Mouse (Mus musculus) spleen, adult 18-20 months (tissue): ENCODE data around the gene Klf9.
"Not testable (repeated sequence)": the region's sequence is repeated elsewhere in the genome, so short reads cannot be mapped to it uniquely, and the experiment has no call there.

Source experiments
- DNase-seq, 2 experiments: peaks; one replicate each; pipeline ENCODE4 v3.0.0; 2022; ENCODE audit warnings: mixed read lengths in 2 of 2

Klf9 gene

DNA sequence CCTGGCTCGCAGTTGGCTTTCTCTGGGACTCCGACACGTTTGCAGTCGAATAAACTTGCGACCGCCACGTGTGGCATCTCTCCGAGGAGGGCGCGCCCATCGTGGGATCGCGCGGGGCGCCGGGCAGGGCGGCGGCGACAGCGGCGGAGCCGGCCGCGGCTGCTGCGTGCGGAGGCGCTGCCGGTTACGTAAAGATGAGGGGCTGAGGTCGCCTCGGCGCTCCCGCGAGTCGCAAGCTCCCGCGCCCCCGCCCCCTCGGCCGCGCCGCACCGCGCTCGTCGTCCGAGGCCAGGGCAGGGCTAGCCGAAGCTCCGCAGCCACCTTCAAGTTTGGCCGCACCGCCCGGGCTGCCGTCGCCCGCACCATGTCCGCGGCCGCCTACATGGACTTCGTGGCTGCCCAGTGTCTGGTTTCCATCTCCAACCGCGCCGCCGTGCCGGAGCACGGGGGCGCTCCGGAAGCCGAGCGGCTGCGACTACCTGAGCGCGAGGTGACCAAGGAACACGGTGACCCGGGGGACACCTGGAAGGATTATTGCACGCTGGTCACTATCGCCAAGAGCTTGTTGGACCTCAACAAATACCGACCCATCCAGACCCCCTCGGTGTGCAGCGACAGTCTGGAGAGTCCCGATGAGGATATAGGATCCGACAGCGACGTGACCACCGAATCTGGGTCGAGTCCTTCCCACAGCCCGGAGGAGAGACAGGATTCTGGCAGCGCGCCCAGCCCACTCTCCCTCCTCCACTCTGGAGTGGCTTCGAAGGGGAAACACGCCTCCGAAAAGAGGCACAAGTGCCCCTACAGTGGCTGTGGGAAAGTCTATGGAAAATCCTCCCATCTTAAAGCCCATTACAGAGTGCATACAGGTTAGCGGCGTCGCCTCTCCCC, 610 bp downstream of the Klf9 start:
- peak; percentile 29 to 60 for DNase-seq

DNA sequence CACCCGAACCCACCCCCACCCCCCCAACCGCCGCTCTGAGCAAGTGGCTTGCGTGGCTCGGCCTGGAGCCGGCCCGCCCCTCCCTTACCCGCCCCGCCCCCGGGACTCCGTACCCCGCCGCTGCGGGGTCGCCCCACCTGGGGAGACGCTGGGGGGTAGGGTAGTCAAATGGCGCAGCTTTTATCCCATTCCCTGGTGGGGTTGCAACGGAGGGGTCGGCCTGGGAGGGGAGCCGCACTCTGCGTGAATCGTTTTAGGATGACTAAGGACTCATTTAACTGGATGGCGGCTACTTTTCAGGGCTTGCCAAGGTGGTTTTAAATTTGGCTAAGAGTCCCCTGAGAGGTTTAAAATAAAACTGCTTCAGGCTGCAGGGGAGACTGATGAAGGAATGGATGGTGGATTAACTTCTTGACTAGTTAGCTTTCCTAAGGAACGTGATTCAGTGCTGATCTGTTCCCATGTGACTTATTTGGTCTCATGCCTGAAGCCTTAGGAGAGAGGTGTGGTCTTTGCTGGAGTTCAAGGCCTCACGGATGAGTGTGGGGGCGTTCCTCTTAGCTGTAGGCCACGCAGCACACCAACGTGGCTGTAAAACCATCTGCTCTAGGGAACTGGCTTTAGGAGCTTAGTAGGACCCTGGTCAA, 1.5 kb downstream of the Klf9 start:
- no peak for DNase-seq

DNA sequence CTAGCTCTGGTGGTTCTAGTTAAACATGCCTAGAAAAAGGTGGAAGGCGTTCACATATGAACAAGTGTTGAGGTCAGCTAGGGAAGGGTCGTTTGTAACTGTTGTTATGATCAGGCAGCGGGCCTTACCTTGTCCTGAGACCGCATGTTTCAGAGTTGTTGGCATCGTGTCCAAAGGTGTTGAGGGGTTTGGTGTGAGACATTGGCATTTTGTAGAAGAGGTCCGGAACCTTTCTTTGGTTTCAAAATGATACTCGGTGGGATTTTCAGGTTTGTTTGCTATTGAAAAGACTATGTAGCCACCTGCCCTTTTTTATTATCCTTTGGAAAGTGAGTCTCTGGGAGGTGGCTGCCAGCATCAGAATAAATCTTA, 2.0 kb downstream of the Klf9 start:
- no peak for DNase-seq

DNA sequence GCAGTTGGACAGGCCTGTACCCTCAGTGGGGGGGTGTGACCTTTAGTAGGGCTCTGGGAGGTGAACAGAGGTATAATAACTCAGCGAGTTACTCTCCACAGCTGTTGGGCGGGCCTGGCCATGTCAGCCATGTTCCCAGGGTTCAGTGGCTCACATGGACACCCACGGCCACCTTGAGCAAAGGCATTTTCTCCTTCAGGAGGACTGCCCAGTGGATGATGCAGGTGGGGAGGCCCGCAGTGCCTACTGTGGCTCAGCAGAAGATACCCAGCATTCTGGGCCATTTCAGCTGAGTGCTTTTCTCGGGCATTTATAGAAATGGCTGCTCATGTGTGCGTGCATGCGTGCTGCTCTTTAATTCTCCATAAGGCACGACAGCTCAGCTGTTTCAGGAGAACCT, 2.5 kb downstream of the Klf9 start:
- no peak for DNase-seq

DNA sequence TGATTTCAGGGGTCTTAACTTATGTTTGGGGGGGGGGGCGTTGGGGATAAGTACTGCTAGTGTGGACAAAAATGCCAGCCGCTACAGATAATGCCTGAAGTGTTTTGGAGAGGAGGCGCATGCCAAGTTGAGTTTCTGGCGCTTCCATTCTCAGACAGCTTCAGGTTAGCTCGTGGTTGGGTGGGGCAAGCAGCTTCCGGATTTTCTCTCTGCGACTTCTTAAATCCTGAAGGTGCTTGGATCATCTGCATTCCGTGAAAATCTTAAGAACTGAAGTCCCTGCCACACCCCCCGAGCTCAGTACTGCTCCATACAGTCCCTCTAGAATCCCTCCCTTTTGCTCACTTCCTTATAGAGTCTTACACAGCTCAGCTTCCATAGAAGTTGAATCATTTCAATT, 3.0 kb downstream of the Klf9 start:
- DNase-seq, result no peak

DNA sequence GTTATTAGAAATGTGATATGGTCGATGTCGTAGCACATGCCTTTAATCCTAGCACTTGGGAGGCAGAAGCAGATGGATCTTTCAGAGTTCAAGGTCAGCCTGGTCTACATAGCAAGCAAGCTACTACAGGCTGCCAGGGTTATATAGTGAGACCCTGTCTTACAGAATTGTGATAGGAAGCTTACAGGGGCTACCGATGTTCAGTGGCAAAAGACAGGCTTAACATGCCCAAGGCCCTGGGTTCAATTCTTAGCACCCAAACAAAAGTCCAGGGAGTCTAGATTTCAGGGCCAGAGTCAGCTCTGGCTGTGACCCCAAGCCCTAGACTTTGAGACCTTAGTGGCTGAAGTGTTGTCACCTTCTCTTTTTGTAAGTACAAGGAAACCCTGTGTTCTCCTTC, 4.1 kb downstream of the Klf9 start:
- DNase-seq, result no peak

DNA sequence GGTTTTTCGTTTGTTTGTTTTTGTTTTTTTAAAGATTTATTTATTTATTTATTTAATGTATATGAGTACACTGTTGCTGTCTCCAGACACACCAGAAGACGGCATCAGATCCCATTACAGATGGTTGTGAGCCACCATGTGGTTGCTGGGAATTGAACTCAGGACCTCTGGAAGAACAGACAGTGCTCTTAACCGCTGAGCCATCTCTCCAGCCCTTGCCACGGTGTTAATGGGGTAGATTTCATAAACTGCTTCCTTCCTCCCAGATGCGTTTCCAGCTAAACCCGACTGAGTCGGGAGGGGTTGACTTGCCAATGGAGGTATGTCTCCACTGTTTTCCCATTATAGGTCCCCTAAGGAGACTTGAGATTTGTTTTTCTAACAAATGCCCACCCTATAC, 4.5 kb downstream of the Klf9 start:
- not testable (repeated sequence) for DNase-seq

DNA sequence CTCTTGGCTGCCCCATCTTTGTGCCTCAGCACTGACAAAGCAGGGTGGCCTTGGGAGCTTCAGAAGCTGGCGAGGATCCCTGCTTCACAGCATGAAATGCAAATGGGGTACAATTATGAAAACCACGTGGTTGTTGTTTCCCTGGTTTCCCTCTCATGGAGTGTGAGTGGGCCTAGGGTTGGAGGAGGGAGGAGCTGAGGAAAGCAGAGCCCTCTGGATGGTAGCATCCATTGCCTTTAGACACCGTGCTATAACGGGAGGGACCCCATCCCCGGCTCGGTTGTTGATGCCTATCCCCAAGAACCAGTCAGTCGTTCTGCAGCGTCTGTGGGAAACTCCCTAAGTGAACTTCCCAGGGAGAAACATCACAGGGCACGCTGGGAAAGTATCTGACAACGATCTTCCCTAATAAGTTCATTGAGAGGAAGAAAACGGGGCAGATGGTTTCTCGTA, 5.4 kb downstream of the Klf9 start:
- DNase-seq, result no peak

DNA sequence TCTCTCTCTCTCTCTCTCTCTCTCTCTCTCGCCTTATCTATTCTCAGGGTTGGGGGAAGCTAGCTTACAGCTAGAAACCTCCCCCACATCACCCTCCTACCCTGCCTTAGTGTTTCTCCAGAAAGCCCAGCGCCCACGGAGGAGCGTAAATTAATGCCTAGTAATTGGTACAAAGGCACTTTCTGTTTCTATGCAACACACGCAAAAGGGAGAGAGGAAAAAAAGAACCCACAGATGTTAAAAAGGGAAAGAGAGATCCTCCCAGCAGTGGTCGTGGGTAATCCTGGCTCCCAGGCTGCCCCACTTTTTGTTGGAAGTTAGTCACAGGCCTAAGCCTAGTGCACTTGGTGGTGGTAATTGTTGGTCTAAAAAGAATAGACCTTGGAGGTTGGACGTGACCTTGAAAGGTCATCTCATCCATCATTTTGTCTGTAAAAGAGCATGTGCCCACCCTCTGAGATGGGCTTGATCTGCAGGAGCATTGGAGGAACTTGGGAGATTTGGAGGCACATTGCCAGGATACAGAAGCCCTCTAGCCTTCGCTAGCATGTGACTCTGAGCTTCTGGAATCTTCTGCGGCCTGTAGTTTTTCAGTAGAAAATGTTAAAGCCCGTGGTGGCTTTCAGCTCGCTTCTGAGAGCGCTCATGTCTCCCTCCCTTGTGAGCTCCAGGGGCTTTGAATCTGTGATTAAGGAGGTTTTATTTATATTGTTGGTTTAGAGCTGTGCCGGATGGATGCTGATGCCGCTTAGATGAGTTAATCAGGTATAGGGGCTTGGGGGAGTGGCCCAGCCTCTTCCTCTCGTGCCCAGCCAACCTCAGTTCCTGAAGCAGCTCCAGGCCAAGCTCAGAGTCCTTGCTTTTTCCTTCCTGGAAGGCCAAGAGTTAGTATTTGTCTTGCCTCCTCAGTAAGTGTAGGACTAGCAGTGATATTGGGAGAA, 6.3 kb downstream of the Klf9 start:
- no peak for DNase-seq

DNA sequence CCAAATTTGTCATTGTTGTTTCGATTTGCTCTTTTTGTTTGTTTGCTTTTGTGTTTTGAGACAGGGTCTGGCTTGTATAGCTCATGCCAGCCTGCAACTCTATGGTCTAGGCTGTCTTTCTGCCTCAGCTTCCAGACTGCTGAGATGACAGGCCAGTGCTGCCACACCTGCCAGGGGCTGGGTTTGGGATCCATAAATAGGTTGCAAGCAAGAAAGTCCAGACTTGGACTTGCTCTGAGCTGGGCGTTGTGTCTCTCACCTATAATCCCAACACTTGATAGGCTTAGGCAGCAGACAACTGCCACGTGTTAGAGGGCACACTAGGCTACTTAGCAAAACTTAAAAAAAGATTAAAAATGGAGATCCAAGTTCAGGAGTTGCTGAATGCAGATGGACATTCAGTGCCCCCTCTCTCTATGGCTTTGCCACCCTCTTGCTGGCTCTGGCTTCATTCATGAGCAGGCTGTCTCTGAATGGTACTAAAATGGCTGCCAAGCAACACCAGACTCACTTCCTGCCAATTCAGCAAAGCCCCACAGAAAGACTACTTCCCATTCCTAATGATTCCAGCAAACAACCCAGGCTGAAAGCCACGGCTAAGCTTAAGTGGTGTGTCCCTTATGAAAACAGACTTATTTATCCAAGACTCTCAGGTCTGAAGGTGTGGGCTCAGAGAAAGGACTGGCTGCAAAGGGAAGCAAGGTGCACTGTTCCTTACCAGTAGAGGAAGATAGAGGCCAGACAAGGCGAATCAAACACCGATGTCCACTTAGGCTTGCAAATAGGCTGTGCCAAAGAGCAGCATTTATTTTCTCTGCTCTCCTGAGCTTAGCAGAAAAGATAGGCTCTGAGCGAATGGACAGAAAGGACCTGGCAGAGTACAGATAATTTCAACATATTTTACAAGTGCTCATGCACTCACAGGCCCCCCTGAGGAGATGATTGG, 8.7 kb downstream of the Klf9 start:
- no peak for DNase-seq

DNA sequence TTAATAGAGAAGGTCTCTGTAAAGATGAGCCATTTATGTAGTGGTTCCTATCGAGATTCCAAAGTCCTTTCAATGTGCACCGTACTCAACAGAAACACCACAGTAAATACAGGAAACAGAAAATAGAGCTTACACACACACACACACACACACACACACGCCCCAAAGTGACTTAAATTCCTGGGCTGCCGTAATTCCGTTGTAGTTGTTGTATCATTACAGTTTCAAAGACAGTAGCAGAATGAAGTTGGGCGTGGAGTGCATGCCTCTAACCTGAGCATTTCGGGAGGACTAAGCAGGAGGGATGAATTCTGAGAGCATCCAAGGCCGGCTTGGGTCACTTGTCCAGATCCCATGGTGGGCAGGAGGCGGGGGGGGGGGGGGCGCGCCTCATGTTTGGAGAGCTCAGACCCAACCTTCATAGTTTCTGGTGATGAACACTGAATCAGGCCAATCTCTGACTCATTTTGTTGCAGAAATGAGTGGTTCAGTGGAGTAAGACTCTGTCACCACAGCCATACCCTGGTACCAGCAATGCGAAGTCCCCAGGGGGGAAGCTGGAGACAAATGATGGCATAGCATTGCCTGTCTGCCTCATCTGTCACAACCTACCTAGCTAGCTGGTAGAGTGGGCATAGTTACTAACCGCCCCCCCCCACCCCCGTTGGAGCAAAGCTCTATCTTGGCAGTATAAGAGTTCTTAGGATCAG, 9.7 kb downstream of the Klf9 start:
- DNase-seq, result no peak

DNA sequence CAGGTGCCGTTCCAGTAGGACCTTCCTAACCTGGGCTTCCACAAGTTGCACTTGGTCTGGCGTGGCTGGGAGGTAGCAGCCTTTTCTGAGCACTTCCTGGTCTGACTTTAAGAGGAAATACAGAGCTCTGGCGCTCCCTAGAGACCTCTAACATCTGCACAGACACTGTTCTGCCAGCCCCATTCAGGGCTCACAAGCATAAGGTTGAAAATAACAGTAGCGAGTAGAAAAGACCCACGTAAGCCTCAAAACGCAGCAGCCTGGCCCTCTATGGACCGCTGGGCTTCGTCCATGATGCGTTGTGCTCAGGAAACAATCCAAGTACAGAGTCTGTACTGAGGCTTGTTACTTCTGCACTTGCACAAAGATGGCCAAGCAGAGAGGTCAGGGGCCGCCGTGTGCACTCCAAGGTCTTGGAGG, 10.6 kb downstream of the Klf9 start:
- DNase-seq, result peak; percentile 45 to 60

DNA sequence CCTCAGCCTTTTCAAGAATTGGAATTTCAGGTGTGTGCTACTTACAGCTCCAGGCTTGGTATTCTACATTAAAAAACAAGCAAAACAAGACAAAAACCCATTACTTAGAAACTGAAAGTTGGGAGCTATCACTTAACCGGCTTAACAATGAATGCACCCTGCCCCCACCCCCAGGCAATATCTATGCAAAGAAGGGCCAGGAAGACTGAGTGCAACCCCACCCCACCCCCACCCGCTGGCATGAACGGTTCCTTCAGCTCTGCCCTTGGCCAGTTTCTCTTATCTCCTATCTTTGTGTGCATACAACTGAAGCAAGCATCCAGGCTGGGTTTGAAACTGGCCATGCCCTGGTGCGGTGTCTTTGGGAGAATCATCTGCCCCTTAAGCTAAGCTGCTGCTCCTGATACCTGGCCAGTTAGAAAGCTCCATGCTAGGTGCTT, 11.2 kb downstream of the Klf9 start:
- DNase-seq, result no peak

DNA sequence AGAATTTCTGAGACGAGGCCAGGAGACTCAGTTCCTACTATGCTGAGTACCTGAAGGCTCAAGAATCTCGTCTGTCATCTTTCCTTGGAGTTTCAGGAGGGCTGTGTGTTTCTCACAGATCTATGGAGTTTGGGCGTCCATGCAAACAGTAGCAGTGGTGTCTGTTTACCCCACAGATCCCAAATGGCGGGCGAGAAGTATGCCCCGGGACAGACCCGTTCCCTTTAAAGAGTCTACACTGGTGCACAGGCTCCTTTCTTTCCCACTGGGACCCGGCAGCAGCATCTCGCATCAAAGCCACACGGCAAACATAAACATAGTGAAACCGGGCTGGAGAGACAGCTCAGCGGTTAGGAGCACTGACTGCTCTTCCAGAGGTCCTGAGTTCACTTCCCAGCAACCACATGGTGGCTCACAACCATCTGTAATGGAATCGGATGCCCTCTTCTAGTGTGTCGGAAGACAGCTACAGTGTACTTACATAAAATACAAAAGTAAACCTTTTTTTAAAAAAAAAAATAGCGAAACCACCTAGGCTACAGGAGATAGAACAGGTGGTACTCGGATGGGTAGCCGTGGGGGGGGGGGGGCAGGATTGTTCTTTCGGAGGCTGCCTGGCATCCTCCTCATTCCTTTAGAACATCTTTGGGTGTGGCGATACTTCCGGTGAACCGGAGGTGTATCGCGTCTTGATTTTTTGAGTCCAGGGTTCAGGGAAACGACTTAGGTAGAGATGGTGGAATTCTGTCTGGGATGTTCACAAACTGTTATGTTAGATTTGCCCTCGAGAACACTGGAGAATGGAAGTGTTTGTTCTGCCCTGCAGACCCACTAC, 12.0 kb downstream of the Klf9 start:
- no peak for DNase-seq

DNA sequence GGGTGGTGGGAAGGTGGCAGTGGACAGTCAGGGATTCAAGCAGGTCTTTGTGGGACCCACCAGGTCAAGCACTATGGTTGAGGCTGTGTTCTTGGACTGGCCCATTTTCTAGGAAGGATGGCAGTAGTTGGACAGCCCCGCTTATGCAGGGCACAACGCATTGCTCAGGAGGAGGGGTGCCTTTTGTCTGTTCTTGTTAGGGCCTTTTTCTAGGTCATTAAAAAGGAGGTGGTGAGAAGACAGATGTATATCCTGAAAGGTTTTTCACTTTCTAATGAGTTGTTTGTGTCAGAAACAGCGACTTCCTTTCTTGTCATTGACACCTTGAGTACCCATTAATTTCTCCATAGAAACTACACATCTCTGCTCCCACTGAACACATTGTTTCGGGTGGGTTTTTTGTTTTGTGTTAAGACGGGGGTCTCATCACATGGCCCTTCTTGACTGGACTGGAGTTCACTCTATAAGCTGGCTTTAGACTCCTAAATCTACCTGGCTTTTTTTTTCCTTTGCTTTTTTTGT, 12.6 kb downstream of the Klf9 start:
- no peak for DNase-seq

DNA sequence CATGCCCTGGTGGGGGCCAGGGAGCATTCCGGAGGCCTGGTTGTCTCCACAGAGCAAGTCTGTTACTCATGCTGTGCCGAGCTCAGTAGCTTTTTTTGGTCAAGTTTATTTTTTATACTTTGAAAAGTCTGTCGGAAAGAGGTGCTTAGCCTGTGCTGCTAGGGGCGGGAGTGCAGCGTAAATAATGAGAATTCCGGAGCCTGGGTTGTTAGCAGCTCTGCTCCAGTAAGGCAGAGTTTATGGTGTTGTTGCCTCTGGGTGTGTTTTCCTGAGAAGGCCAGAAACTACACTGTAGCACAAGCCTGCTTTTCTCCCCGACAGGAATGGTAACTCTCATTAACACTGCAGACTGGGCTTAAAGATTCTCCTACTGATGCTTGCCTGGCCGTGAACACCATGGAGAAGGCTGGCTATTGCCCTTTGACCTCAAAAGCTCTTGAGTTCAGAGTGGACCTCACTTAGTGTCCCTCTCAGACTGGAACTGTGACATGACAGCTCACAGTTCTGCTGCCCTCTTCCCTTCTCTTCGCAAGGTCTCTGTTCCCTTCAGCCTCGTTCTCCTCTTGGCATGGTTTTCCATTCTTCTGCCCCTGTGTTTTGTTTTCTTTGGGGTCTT, 18.9 kb downstream of the Klf9 start:
- DNase-seq, result no peak

DNA sequence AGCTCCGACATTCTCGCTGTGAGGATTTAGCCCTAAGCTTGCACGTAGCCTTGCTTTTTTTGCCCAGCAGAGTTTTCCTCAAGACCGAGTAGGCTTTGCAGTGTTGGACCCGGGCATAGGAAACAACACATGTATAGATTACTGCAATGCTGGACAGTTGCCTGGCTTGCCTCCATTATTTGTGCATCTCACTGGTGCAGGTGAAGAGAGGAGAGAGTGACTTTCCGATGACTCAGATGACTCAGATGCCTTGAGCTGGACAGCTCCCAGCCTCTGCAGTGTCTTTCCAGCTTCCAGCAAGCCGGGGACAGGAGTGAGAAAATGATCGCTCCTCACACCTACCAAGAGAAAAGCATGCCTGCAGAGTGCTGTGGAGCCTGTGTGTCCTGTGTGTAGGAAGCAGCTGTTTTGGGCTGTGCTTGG, 21.4 kb downstream of the Klf9 start:
- no peak for DNase-seq

DNA sequence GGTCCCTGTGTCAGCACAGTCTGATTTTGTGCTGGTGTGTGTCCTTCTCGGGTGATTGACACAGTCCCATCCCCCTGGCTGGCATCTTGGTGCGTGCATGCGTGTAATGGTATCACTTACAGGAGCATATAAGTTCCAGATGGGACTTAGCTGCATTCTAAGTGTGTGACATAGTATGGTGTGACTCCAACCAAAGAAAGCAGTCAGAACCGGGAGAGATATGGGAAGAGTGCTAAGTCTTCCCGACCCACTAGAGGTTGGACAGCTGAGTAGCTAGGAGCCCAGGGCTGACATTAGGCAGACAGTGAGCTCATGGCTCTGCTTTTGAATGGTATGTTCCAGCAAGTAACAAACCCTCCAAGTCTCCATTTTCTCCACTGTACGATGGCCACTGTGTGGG, 21.9 kb downstream of the Klf9 start:
- DNase-seq, result no peak

DNA sequence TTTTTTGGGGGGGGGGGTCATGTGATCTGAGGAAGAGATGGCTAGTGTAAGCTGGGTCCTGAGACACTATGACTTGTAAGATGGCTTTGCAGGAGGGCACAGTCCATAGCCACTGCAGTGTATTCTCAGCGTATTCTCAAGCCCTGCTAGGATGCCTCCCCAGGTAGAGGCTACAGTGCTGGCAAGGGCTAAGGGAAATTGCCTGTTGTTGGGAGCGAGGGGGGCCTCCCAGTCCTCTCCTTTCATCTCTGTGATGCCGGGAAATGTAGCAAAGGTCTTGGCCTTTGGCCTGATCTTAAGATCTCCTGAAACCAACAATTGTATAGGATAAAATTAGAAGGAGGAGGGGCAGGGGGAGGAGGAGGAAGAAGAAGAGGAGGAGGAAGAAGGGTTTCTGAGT, 22.3 kb downstream of the Klf9 start:
- no peak for DNase-seq
